Mouse (Mus musculus): ENCODE measurements around the gene Dnajc12. TPM values are rescaled to one million over a fixed set of nuclear protein-coding genes. Genes with fewer than 3 reads are reported as not detected.
A peak's percentile ranks its signal among the peaks of the same experiment; 100 is the strongest.

The Dnajc12 gene
- polyA plus RNA-seq, 1 experiment, result 2.4 TPM

DNA sequence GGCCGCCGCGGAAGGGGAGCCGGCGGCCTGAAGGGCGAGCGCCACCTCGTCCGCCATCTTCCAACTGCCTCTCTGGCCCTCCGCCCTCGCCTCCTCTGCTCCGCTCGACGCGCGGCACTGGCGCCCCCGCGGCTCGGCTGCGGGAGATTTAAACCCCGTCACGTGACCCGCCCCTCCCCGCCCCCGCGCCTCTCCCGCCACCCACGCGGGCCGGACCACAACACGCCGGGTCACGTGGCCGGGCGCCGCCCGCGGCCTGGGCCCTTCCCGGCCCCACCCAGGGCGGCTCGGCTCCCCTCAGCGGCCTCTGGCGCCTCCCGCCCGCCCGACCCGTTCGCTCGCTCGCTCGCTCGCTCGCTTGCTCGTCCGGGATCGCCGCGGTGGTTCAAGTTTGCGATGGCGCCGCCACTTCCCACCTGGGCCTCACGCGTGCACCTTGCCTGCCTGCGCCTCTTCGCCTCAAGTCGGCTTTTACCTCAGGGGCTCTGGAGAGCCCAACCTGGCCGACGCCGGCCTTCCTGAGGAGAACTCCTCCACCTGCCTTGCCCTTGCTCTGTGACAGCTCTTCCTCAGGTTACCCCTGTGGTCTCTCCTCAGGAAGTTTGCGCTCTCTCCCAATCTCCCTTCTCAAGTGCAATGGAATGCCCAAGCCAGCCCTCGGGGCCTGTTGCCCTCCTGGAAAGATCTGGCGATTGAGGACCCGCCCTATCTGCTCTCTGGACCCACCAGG lies 43.2 kb upstream of the Dnajc12 start:
- TF ChIP-seq TCF3 (IDR thresholded peaks at IDR 0.05; ENCODE audit: insufficient read length, low read depth), result peak; percentile 16
- TF ChIP-seq USF1 (IDR thresholded peaks at IDR 0.05; ENCODE audit: low read depth), result peak; percentile 76
- peak; percentile 47 for TF ChIP-seq REST (IDR thresholded peaks at IDR 0.05; ENCODE audit: insufficient read depth, insufficient read length)
- no peak for TF ChIP-seq MYOD1 (IDR thresholded peaks at IDR 0.05; ENCODE audit: control insufficient read depth in 1 of 3, insufficient read length in 2 of 3, low read depth in 2 of 3)
- peak; percentile 96 for TF ChIP-seq POLR2AphosphoS2 (IDR thresholded peaks at IDR 0.05; ENCODE audit: insufficient read length, low read depth)
- TF ChIP-seq MYOG (IDR thresholded peaks at IDR 0.05; ENCODE audit: control insufficient read depth in 1 of 3, insufficient read depth in 1 of 3, insufficient read length in 2 of 3, low read depth in 2 of 3), result peak in 1 of 3 experiments; percentile 25
- TF ChIP-seq CEBPB (IDR thresholded peaks at IDR 0.05; ENCODE audit: insufficient read depth, poor library complexity, severe bottlenecking), result no peak
- TF ChIP-seq E2F4 (IDR thresholded peaks at IDR 0.05; ENCODE audit: insufficient read depth), result no peak
- TF ChIP-seq MAX (IDR thresholded peaks at IDR 0.05; ENCODE audit: low read depth), result no peak
- no peak for TF ChIP-seq SRF (IDR thresholded peaks at IDR 0.05; ENCODE audit: control insufficient read depth, insufficient read length, low read depth)
- no peak for TF ChIP-seq TCF12 (IDR thresholded peaks at IDR 0.05; ENCODE audit: insufficient read depth, poor library complexity, severe bottlenecking)
- peak; percentile 97 for TF ChIP-seq POLR2A (IDR thresholded peaks at IDR 0.05; ENCODE audit: insufficient read length, low read depth)
- Histone ChIP-seq H3K27me3 (ENCODE audit: control insufficient read depth, insufficient read depth, insufficient read length) (no peaks in the 10 kb centered on the region), H3K36me3 (ENCODE audit: control insufficient read depth, insufficient read depth) (no peaks in the 10 kb centered on the region), H3K4me2 (ENCODE audit: low read depth) (peak overlapping the region; percentile 80), H3K79me2 (ENCODE audit: control insufficient read depth, insufficient read depth) (peaks cover 39% of the 10 kb centered on the region), H3K4me3 (peak overlapping the region; percentile 37), H3ac (ENCODE audit: control insufficient read depth, insufficient read length) (peak overlapping the region; percentile 87)

DNA sequence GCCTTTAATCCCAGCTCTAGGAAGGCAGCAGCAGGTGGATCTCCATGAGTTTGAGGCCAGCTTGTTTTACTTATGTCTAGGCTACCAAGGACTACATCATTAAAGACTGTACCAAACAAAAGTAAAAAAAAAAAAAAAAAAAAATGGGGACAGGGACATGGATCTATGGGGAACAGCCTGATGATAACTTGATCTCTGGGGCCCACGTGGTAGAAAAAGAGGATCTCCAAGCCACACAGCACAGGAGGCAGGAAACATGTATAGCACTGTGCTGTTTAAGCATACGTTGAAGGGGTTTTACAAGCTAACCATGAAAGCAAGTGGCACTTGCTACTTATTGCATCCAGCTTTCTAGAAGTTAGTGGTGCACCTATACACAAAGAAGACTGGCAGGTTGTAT lies 40.9 kb upstream of the Dnajc12 start:
- Histone ChIP-seq H3K4me2 (ENCODE audit: low read depth) (no peak overlapping the region), H3K36me3 (ENCODE audit: control insufficient read depth, insufficient read depth) (no peaks in the 10 kb centered on the region), H3K27me3 (ENCODE audit: control insufficient read depth, insufficient read depth, insufficient read length) (no peaks in the 10 kb centered on the region), H3K4me3 (no peak overlapping the region), H3K79me2 (ENCODE audit: control insufficient read depth, insufficient read depth) (peaks cover 16% of the 10 kb centered on the region), H3ac (ENCODE audit: control insufficient read depth, insufficient read length) (no peak overlapping the region)
- TF ChIP-seq TCF12 (IDR thresholded peaks at IDR 0.05; ENCODE audit: insufficient read depth, poor library complexity, severe bottlenecking) (no peak), CEBPB (IDR thresholded peaks at IDR 0.05; ENCODE audit: insufficient read depth, poor library complexity, severe bottlenecking) (no peak), SRF (IDR thresholded peaks at IDR 0.05; ENCODE audit: control insufficient read depth, insufficient read length, low read depth) (no peak), USF1 (IDR thresholded peaks at IDR 0.05; ENCODE audit: low read depth) (no peak), MYOD1 (IDR thresholded peaks at IDR 0.05; ENCODE audit: control insufficient read depth in 1 of 3, insufficient read length in 2 of 3, low read depth in 2 of 3) (no peak), MAX (IDR thresholded peaks at IDR 0.05; ENCODE audit: low read depth) (no peak), MYOG (IDR thresholded peaks at IDR 0.05; ENCODE audit: control insufficient read depth in 1 of 3, insufficient read depth in 1 of 3, insufficient read length in 2 of 3, low read depth in 2 of 3) (no peak)

DNA sequence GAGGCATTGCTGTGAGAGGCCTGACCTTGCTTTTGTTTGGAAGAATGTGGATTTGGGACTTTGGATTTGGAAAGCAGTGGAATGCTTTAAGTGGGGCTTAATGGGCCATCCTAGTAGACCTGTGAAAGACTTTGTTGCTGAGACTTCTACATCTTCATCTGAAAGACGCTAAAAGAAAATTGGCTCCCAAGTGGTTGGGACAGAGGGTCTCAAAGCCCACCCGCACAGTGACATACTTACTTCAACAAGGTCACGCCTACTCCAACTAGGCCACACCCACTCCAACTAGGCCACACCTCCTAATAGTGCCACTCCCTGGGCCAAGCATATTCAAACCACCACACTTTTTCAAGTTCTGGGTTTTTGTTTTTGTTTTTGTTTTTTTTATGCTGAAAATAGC lies 37.5 kb upstream of the Dnajc12 start:
- no peak for TF ChIP-seq MAX (IDR thresholded peaks at IDR 0.05; ENCODE audit: low read depth)
- TF ChIP-seq CEBPB (IDR thresholded peaks at IDR 0.05; ENCODE audit: insufficient read depth, poor library complexity, severe bottlenecking), result no peak
- TF ChIP-seq REST (IDR thresholded peaks at IDR 0.05; ENCODE audit: insufficient read depth, insufficient read length), result no peak
- TF ChIP-seq POLR2AphosphoS2 (IDR thresholded peaks at IDR 0.05; ENCODE audit: insufficient read length, low read depth), result no peak
- no peak for TF ChIP-seq MYOG (IDR thresholded peaks at IDR 0.05; ENCODE audit: control insufficient read depth in 1 of 3, insufficient read depth in 1 of 3, insufficient read length in 2 of 3, low read depth in 2 of 3)
- TF ChIP-seq SRF (IDR thresholded peaks at IDR 0.05; ENCODE audit: control insufficient read depth, insufficient read length, low read depth), result no peak
- TF ChIP-seq TCF12 (IDR thresholded peaks at IDR 0.05; ENCODE audit: insufficient read depth, poor library complexity, severe bottlenecking), result no peak
- TF ChIP-seq USF1 (IDR thresholded peaks at IDR 0.05; ENCODE audit: low read depth), result no peak
- TF ChIP-seq TCF3 (IDR thresholded peaks at IDR 0.05; ENCODE audit: insufficient read length, low read depth), result no peak
- TF ChIP-seq E2F4 (IDR thresholded peaks at IDR 0.05; ENCODE audit: insufficient read depth), result no peak
- no peak for TF ChIP-seq POLR2A (IDR thresholded peaks at IDR 0.05; ENCODE audit: insufficient read length, low read depth)
- Histone ChIP-seq H3K4me3 (no peak overlapping the region), H3K27me3 (ENCODE audit: control insufficient read depth, insufficient read depth, insufficient read length) (no peaks in the 10 kb centered on the region), H3K4me2 (ENCODE audit: low read depth) (no peak overlapping the region), H3ac (ENCODE audit: control insufficient read depth, insufficient read length) (no peak overlapping the region), H3K36me3 (ENCODE audit: control insufficient read depth, insufficient read depth) (no peaks in the 10 kb centered on the region), H3K79me2 (ENCODE audit: control insufficient read depth, insufficient read depth) (no peaks in the 10 kb centered on the region)

DNA sequence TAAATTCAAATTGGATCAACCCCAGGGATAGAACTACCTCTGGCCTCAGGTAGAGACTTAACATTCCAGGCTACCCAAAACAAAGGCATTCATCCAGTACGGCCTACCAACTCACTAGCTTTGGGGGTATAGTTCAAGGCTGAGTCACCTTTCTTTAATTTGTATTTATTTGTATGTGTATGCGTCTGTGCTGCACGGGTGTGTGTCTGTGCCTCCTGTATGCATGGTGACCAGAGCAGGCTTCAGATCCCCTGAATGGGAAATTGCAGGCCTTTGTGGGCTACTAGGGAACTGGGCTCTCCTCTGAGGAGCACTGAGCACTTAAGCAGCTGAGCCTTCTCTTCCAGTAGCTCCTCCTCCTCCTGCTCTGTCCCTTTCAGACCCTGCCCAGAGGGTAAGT lies 34.0 kb upstream of the Dnajc12 start:
- Histone ChIP-seq H3K4me3 (no peak overlapping the region), H3K4me2 (ENCODE audit: low read depth) (no peak overlapping the region), H3K36me3 (ENCODE audit: control insufficient read depth, insufficient read depth) (no peaks in the 10 kb centered on the region), H3ac (ENCODE audit: control insufficient read depth, insufficient read length) (no peak overlapping the region), H3K79me2 (ENCODE audit: control insufficient read depth, insufficient read depth) (no peaks in the 10 kb centered on the region), H3K27me3 (ENCODE audit: control insufficient read depth, insufficient read depth, insufficient read length) (peaks cover 5% of the 10 kb centered on the region)
- TF ChIP-seq MYOD1 (IDR thresholded peaks at IDR 0.05; ENCODE audit: control insufficient read depth in 1 of 3, insufficient read length in 2 of 3, low read depth in 2 of 3), result no peak
- no peak for TF ChIP-seq MYOG (IDR thresholded peaks at IDR 0.05; ENCODE audit: control insufficient read depth in 1 of 3, insufficient read depth in 1 of 3, insufficient read length in 2 of 3, low read depth in 2 of 3)
- TF ChIP-seq POLR2AphosphoS2 (IDR thresholded peaks at IDR 0.05; ENCODE audit: insufficient read length, low read depth), result no peak
- TF ChIP-seq E2F4 (IDR thresholded peaks at IDR 0.05; ENCODE audit: insufficient read depth), result no peak
- TF ChIP-seq MAX (IDR thresholded peaks at IDR 0.05; ENCODE audit: low read depth), result no peak
- no peak for TF ChIP-seq TCF12 (IDR thresholded peaks at IDR 0.05; ENCODE audit: insufficient read depth, poor library complexity, severe bottlenecking)
- TF ChIP-seq TCF3 (IDR thresholded peaks at IDR 0.05; ENCODE audit: insufficient read length, low read depth), result no peak
- TF ChIP-seq SRF (IDR thresholded peaks at IDR 0.05; ENCODE audit: control insufficient read depth, insufficient read length, low read depth), result no peak
- TF ChIP-seq CEBPB (IDR thresholded peaks at IDR 0.05; ENCODE audit: insufficient read depth, poor library complexity, severe bottlenecking), result no peak
- no peak for TF ChIP-seq USF1 (IDR thresholded peaks at IDR 0.05; ENCODE audit: low read depth)
- TF ChIP-seq POLR2A (IDR thresholded peaks at IDR 0.05; ENCODE audit: insufficient read length, low read depth), result no peak
